Mouse (Mus musculus): ENCODE data around the gene Gm20795. TPM values are rescaled to one million over a fixed set of nuclear protein-coding genes. Genes with fewer than 3 reads are reported as not detected.
"Not testable (repeated sequence)": the region's sequence is repeated elsewhere in the genome, so short reads cannot be mapped to it uniquely, and the experiment has no call there.

Gm20795 gene
- not detected in 2 replicates for polyA plus RNA-seq (2012)

DNA sequence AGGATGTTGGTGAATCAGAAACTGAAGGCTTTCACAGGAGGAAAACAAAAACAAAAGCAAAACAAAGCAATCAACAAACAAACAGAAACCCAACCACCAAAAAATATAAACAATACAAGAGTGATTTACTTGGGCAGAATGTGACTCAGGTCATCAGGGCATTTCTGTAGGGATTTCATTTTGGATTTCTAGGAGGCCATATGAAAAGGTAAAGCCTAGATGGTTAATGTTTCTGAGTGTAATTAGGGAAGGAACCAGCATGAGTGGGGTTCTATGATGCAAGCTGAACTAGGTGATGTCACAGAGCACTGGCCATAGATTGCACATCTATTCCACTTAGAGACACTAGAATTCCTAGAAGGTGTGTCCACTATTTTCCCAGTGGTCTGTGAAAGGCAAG is at the start of gene Gm20795:
Gene Gm20795 (plus strand): TSS at position 301 of the 400 bp plus-strand sequence.
- not testable (repeated sequence) for TF ChIP-seq GATA1 (IDR thresholded peaks at IDR 0.05; ENCODE audit: low read length)

DNA sequence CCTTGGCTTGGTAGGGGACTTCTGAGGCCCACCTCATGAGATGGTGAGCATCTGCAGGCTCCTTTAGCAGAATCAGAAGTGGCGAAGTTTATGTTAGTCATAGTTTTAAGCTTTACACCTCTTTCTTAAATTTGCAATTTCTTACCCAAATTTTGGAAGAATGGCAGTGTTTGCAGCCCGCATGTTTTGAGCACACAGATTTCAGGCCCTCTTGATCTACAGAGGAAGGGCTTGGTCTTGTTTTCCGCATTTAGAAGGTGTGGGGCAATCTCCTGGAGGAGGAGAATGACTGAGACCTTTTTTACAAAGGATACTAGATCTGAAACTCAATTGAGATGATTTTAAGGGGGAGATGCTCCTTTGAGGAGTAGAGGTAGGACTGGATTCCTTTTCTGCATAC is 29.0 kb upstream of the Gm20795 start, which contains the start of gene Gm21797:
Gene Gm21797 (minus strand): TSS at position 101 of the 400 bp plus-strand sequence.
- TF ChIP-seq GATA1 (IDR thresholded peaks at IDR 0.05; ENCODE audit: low read length): not testable (repeated sequence)

Other genes starting within 250 kb of the Gm20795 start
- not detected in 2 replicates for gene Gm21852, start 152.9 kb upstream of the Gm20795 start, polyA plus RNA-seq (2012)
- not detected in 2 replicates for gene Gm21797, start 29.1 kb upstream of the Gm20795 start, polyA plus RNA-seq (2012)